Mouse (Mus musculus) liver, postnatal 0 days (tissue): Measurements from ENCODE around the gene Tac2.

ENCODE experiments used
- CTCF ChIP-seq: sonication (generic); IDR thresholded peaks from 2 replicates; pipeline ENCODE4 v1.5.1; 2016; ENCODE audit warnings: antibody characterized with exemption, low read depth
- EP300 ChIP-seq: IDR thresholded peaks from 2 replicates; pipeline ENCODE4 v1.6.1; 2016; ENCODE audit warnings: antibody characterized with exemption, low read depth, mild to moderate bottlenecking

- no peak for TF ChIP-seq CTCF
- TF ChIP-seq EP300, result no peak
These were observed 42.3 kb downstream of the Tac2 start for GRCm38 (mm10) chr10:127766564-127766963.
